Mouse (Mus musculus): ENCODE measurements around the gene Atp6v0c. TPM values are rescaled to one million over a fixed set of nuclear protein-coding genes. Genes with fewer than 3 reads are reported as not detected.

Atp6v0c gene
- 1,362 and 1,364 TPM in 2 replicates for polyA plus RNA-seq (2015; fragmentation: Nextera tagmentation; extraction: Ambion mirVana)

- Histone ChIP-seq H3K9me3 (ENCODE audit: control insufficient read depth) (no peaks in the 10 kb centered on the region), H3K36me3 (ENCODE audit: control insufficient read depth, insufficient read depth) (peaks cover 18% of the 10 kb centered on the region), H3K4me3 (ENCODE audit: low read depth, low read length) (peak within 1 kb of the TSS; percentile 82), H3K9ac (ENCODE audit: low read depth, low read length) (peak within 1 kb of the TSS; percentile 91), H3K27me3 (replicated peaks; ENCODE audit: control insufficient read depth, insufficient read depth, low read length) (no peaks in the 10 kb centered on the region), H3K27ac (ENCODE audit: low read depth, low read length) (peak within 1 kb of the TSS; percentile 93), H3K4me2 (replicated peaks; ENCODE audit: low read depth) (peak within 1 kb of the TSS; percentile 77), H3K4me1 (replicated peaks; ENCODE audit: control insufficient read depth, insufficient read depth, low read length) (no peaks in the 10 kb centered on the region)
- under 1% methylated on average over 58 of the region's 58 CpGs for WGBS
- peak; percentile 77 for ATAC-seq
- TF ChIP-seq CTCF (IDR thresholded peaks at IDR 0.05; ENCODE audit: low read depth), result peak; percentile 46
Measured at GRCm38 (mm10) chr17:24169317-24170065, at the start of gene Atp6v0c. Gene Atp6v0c, minus strand, starts transcription at chr17:24169702.

DNA sequence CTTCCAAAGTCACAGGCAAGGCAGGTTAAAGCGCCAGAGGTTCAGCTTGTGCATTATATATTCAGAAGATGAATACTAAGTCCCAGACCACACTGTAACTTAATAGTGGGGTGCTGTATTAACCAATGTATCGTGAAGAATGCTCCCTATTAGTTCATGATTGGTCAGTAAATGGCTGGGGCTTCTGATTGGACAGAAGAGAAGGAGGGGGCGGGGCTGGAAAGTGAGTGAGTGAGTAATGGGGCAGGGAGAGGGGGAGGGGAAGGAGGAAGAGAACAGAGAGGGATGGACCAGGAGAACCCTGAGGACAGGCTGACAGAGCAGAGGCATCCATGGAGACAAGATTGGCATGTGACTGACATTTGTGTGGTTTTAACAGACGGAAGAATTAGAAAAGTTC is 47.3 kb upstream of the Atp6v0c start:
- H3K9ac ChIP-seq (ENCODE audit: low read depth, low read length), result no peak overlapping the region
- WGBS, result 75% methylated on average over 4 of the region's 4 CpGs
- 0 out of 2 replicates have a peak, but pooled peaks cover 3% of the 10 kb centered on the region for H3K27me3 ChIP-seq (replicated peaks; ENCODE audit: control insufficient read depth, insufficient read depth, low read length)
- TF ChIP-seq CTCF (IDR thresholded peaks at IDR 0.05; ENCODE audit: low read depth), result no peak
- H3K9me3 ChIP-seq (ENCODE audit: control insufficient read depth), result no peaks in the 10 kb centered on the region
- ATAC-seq, result no peak
- H3K4me3 ChIP-seq (ENCODE audit: low read depth, low read length), result no peak overlapping the region
- no peak overlapping the region for H3K27ac ChIP-seq (ENCODE audit: low read depth, low read length)
- H3K36me3 ChIP-seq (ENCODE audit: control insufficient read depth, insufficient read depth), result peaks cover 22% of the 10 kb centered on the region
- H3K4me1 ChIP-seq (replicated peaks; ENCODE audit: control insufficient read depth, insufficient read depth, low read length), result peaks cover 8% of the 10 kb centered on the region
- H3K4me2 ChIP-seq (replicated peaks; ENCODE audit: low read depth), result no peak overlapping the region

DNA sequence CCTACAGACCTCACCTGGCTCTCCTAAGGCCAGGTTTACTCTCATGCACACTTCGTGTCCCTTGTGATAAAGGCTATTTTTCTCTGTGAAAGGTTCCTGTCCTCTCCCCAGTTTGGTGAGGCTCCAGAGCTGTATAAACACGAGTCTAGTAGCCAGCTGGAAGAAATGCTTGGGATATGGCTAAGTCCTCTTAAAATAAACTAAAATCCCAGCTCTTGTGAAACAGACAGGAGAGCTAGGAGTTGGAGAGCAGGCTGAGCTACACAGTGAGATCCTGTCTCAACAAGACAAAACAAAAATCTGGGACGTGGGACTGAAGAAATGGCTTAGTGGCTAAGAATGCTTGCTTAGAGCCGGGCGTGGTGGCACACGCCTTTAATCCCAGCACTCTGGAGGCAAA is 43.7 kb upstream of the Atp6v0c start:
- no peak overlapping the region for H3K9ac ChIP-seq (ENCODE audit: low read depth, low read length)
- TF ChIP-seq CTCF (IDR thresholded peaks at IDR 0.05; ENCODE audit: low read depth), result no peak
- no peak for ATAC-seq
- H3K27me3 ChIP-seq (replicated peaks; ENCODE audit: control insufficient read depth, insufficient read depth, low read length), result 0 out of 2 replicates have a peak, but pooled peaks cover 4% of the 10 kb centered on the region
- H3K4me1 ChIP-seq (replicated peaks; ENCODE audit: control insufficient read depth, insufficient read depth, low read length), result peaks cover 8% of the 10 kb centered on the region
- WGBS, result 60% methylated on average over 6 of the region's 6 CpGs
- no peaks in the 10 kb centered on the region for H3K9me3 ChIP-seq (ENCODE audit: control insufficient read depth)
- no peak overlapping the region for H3K27ac ChIP-seq (ENCODE audit: low read depth, low read length)
- peaks cover 21% of the 10 kb centered on the region for H3K36me3 ChIP-seq (ENCODE audit: control insufficient read depth, insufficient read depth)
- no peak overlapping the region for H3K4me3 ChIP-seq (ENCODE audit: low read depth, low read length)
- H3K4me2 ChIP-seq (replicated peaks; ENCODE audit: low read depth), result no peak overlapping the region

DNA sequence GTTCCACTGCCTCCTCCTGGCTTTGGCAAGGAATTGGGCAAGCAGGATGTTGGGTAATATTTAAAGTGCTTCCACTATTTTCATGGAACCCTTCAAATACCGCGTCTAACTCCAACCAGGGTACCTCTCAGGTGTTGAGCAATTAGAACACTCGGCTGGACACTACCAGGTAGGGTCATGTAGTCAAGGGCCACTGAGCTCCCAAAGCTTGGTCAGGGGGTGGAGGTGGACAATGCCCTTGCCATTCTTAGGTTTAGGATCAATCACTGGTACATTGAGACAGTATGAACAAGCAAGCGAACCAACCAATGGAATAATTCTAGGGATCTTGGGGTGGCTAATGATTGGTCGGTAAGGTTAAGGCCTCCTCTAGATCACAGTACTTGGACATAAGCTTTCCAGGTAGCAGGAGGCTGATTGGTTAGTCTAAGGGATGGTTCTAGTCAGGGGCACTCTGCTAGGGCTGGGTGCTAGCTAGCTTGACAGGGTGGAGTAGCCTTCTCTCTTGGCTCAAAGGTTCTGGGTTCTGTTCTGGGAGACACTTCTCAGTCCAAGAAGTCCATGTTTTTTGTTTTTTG is 43.0 kb upstream of the Atp6v0c start:
- Histone ChIP-seq H3K27ac (ENCODE audit: low read depth, low read length) (no peak overlapping the region), H3K4me3 (ENCODE audit: low read depth, low read length) (peak overlapping the region; percentile 33), H3K4me2 (replicated peaks; ENCODE audit: low read depth) (peak overlapping the region; percentile 76; the same call in 1 of the 2 replicates), H3K9me3 (ENCODE audit: control insufficient read depth) (no peaks in the 10 kb centered on the region), H3K4me1 (replicated peaks; ENCODE audit: control insufficient read depth, insufficient read depth, low read length) (peaks cover 8% of the 10 kb centered on the region), H3K36me3 (ENCODE audit: control insufficient read depth, insufficient read depth) (peaks cover 15% of the 10 kb centered on the region), H3K9ac (ENCODE audit: low read depth, low read length) (no peak overlapping the region), H3K27me3 (replicated peaks; ENCODE audit: control insufficient read depth, insufficient read depth, low read length) (peaks cover 8% of the 10 kb centered on the region; the same call in 1 of the 2 replicates)
- TF ChIP-seq CTCF (IDR thresholded peaks at IDR 0.05; ENCODE audit: low read depth), result peak; percentile 50
- 46% methylated on average over 5 of the region's 5 CpGs for WGBS
- no peak for ATAC-seq

DNA sequence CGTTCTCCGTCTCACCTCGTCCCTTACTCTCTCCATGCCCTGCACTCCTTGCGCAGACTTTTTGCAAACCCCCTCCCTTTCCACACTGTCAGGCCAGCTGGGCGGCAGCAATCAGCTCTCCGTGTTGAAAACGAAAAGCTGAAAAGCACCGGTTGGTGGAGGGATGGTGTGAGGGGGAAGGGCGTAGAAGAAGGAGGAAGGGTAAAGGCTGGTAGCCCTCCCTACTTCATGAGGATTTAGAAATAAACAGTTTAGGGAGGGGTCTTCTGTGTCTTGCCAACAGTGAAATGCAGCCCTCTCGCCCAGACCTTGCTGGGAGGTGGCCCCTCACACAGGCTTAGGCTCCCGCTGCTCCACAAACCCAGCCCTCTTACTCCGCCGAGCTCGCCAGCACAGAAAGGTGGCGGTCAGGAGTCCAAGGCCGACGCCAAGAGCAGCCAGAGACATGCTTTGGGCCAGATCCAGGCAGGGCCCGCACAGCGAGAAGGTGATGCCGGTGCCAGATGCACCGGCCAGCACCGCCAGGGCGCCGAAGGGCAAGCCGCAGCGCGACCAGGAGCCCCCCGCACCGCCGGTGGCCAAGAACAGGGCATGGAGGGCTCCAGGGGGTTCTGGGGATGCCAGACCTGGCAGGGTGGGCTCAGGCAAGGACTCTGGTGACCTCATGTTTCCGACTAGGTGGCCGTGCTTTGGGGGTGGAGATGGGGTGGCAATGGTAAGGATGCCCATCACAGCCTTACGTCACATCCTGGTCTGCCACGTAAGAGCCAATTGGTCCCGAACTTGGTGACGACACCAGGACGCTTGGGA is 42.3 kb upstream of the Atp6v0c start:
- Histone ChIP-seq H3K4me3 (ENCODE audit: low read depth, low read length) (peak overlapping the region; percentile 33), H3K4me1 (replicated peaks; ENCODE audit: control insufficient read depth, insufficient read depth, low read length) (peaks cover 8% of the 10 kb centered on the region), H3K27ac (ENCODE audit: low read depth, low read length) (no peak overlapping the region), H3K9me3 (ENCODE audit: control insufficient read depth) (no peaks in the 10 kb centered on the region), H3K9ac (ENCODE audit: low read depth, low read length) (no peak overlapping the region), H3K27me3 (replicated peaks; ENCODE audit: control insufficient read depth, insufficient read depth, low read length) (peaks cover 10% of the 10 kb centered on the region; the same call in 1 of the 2 replicates), H3K36me3 (ENCODE audit: control insufficient read depth, insufficient read depth) (peaks cover 12% of the 10 kb centered on the region), H3K4me2 (replicated peaks; ENCODE audit: low read depth) (peak overlapping the region; percentile 76)
- TF ChIP-seq CTCF (IDR thresholded peaks at IDR 0.05; ENCODE audit: low read depth), result no peak
- ATAC-seq, result peak; percentile 28
- 8% methylated on average over 37 of the region's 37 CpGs for WGBS

DNA sequence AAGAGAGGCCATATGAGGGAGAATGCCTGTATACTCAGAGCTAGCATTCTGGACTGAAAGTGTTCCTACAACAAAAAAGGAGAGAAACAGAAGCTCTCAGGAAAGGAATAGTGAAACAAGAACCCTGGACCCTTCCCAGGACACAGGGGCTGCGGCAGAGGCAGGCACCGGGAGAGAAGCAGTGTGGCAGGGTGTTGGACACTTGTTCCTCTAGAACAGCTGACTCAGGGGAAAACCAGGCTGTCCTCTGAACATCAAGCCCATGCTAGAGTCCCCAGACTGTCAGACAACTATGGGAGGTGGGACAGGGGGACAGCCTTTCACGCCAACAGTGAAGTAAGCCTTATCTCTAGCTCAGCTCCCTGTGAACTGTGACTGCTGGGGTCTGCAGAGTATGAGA is 41.1 kb upstream of the Atp6v0c start:
- no peak overlapping the region for H3K9ac ChIP-seq (ENCODE audit: low read depth, low read length)
- ATAC-seq, result no peak
- TF ChIP-seq CTCF (IDR thresholded peaks at IDR 0.05; ENCODE audit: low read depth), result no peak
- 78% methylated on average over 3 of the region's 3 CpGs for WGBS
- H3K27me3 ChIP-seq (replicated peaks; ENCODE audit: control insufficient read depth, insufficient read depth, low read length), result peaks cover 14% of the 10 kb centered on the region; the same call in 1 of the 2 replicates
- no peak overlapping the region for H3K4me2 ChIP-seq (replicated peaks; ENCODE audit: low read depth)
- no peak overlapping the region for H3K4me3 ChIP-seq (ENCODE audit: low read depth, low read length)
- H3K36me3 ChIP-seq (ENCODE audit: control insufficient read depth, insufficient read depth), result peaks cover 1% of the 10 kb centered on the region
- peaks cover 15% of the 10 kb centered on the region for H3K4me1 ChIP-seq (replicated peaks; ENCODE audit: control insufficient read depth, insufficient read depth, low read length)
- H3K27ac ChIP-seq (ENCODE audit: low read depth, low read length), result no peak overlapping the region
- H3K9me3 ChIP-seq (ENCODE audit: control insufficient read depth), result no peaks in the 10 kb centered on the region
